Mouse (Mus musculus): ENCODE results near the gene Trappc5.

DNA sequence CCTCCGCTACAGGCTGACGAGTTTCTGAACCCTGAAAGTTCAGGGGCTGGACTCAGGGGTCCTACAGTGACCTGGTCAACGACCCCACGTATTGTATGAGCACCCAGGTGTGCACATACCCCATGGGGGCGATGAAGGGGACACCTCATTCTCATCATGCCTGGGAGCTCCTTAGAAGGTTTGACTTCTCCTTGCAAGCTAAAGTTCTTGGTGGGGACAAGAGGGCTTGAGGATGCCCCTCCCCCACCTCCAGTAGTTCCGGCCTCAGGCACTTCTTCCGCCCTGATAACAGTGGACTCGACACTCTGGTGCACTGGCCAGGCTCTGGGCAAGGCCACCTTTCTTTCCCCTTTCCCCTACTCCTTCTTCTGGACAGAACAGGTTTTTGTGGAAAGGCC is 44.6 kb upstream of the Trappc5 start:
- TF ChIP-seq POLR2A (IDR thresholded peaks at IDR 0.05; ENCODE audit: insufficient read length, low read depth) (no peak), MAX (IDR thresholded peaks at IDR 0.05; ENCODE audit: low read depth) (no peak), POLR2AphosphoS2 (IDR thresholded peaks at IDR 0.05; ENCODE audit: insufficient read length, low read depth) (no peak), USF1 (IDR thresholded peaks at IDR 0.05; ENCODE audit: low read depth) (no peak), REST (IDR thresholded peaks at IDR 0.05; ENCODE audit: insufficient read depth, insufficient read length) (no peak), MYOD1 (IDR thresholded peaks at IDR 0.05; ENCODE audit: control insufficient read depth in 1 of 3, insufficient read length in 2 of 3, low read depth in 2 of 3) (no peak), TCF12 (IDR thresholded peaks at IDR 0.05; ENCODE audit: insufficient read depth, poor library complexity, severe bottlenecking) (no peak), MYOG (IDR thresholded peaks at IDR 0.05; ENCODE audit: control insufficient read depth in 1 of 3, insufficient read depth in 1 of 3, insufficient read length in 2 of 3, low read depth in 2 of 3) (no peak), E2F4 (IDR thresholded peaks at IDR 0.05; ENCODE audit: insufficient read depth) (no peak), CEBPB (IDR thresholded peaks at IDR 0.05; ENCODE audit: insufficient read depth, poor library complexity, severe bottlenecking) (no peak), SRF (IDR thresholded peaks at IDR 0.05; ENCODE audit: control insufficient read depth, insufficient read length, low read depth) (no peak), TCF3 (IDR thresholded peaks at IDR 0.05; ENCODE audit: insufficient read length, low read depth) (no peak)
